Mouse (Mus musculus): ENCODE data around the gene Tbc1d2. TPM values are rescaled to one million over a fixed set of nuclear protein-coding genes. Genes with fewer than 3 reads are reported as not detected.
"Not testable (repeated sequence)": the region's sequence is repeated elsewhere in the genome, so short reads cannot be mapped to it uniquely, and the experiment has no call there.

The Tbc1d2 gene
- polyA plus RNA-seq, 1 experiment from 2014 or later, result 3.0 TPM

DNA sequence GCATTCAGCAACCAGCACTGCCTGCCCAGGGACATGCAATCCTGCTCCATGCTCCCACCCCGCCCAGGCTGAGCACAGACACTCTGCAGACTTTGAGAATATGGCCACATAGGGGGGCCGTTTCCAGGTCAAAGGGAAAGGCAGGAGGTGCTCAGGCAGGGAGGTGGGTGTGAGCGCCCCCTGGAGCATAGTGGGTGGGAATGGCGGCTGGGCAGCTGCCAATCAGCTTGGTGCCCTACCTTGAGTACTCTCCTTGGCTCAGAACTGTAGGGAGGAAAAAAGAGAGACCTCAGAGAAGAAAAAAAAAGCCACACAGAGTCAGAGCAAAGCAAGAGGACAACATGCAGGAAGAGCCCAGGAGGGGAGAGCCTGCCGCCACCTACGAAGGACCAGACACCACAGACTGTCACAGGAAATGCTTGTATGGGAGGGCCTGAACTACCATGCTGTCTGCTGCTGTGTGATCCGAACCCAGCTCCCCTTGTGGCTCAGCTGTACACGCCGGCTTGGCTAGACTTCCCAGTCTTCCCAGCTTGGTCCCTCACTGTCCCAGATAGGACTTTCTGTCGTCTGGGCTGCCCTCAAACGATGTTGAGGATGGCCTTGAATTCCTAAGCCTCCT lies 31.7 kb downstream of the Tbc1d2 start:
- no peak overlapping the region for H3K4me3 ChIP-seq (replicated peaks)
- H3K4me1 ChIP-seq, result peaks cover 5% of the 10 kb centered on the region
- H3K27me3 ChIP-seq, result peaks cover 22% of the 10 kb centered on the region
- H3K9me3 ChIP-seq (replicated peaks), result no peaks in the 10 kb centered on the region
- no peak for ATAC-seq (replicated peaks; ENCODE audit: low FRiP score)
- H3K36me3 ChIP-seq, result no peaks in the 10 kb centered on the region
- no peak overlapping the region for H3K4me2 ChIP-seq
- WGBS, result 64% methylated on average over 11 of the region's 11 CpGs
- H3K9ac ChIP-seq, result no peak overlapping the region
- no peak overlapping the region for H3K27ac ChIP-seq

DNA sequence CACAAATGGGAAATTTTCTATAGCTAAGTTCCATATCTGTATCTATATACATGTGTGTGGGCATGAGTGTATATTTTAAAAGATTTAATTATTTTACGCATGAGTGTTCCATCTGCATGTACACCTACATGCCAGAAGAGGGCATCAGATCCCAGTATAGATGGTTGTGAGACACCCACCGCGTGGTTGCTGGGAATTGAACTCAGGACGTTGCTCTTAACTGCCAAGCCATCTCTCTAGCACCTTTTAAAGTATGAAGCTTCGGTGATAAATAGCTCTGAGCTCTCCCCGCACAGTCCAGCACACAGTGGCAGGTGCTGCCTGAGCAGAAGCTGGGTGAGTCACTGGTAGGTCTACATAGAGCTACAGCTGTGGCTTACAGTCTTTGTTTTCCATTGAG lies 32.6 kb downstream of the Tbc1d2 start:
- Histone ChIP-seq H3K27ac (no peak overlapping the region), H3K27me3 (peaks cover 22% of the 10 kb centered on the region), H3K36me3 (no peaks in the 10 kb centered on the region), H3K9ac (no peak overlapping the region), H3K4me3 (replicated peaks) (no peak overlapping the region), H3K4me2 (no peak overlapping the region), H3K4me1 (peaks cover 5% of the 10 kb centered on the region), H3K9me3 (replicated peaks) (no peaks in the 10 kb centered on the region)
- WGBS, result 68% methylated on average over 6 of the region's 6 CpGs
- ATAC-seq (replicated peaks; ENCODE audit: low FRiP score), result no peak

DNA sequence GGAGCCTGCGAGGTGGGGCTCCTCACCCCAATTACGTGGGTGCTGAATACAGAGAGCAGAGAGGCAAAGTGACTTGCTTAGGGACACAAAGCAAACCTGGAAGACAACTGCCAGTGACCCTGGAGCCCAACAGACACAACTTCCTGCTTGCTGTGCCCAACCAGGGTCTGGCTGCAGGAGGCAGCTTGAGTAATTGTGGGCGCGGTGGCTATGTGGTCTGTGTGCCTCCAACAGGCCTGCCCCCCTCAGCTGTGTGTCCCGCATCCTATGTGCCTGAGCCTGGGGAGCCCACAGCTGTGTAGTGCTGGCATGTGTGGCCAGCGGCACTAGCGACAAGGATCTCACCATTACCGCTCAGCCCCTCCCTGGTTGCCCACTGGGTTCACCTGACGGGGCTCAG lies 35.4 kb downstream of the Tbc1d2 start:
- H3K9ac ChIP-seq, result no peak overlapping the region
- 71% methylated on average over 9 of the region's 9 CpGs for WGBS
- ATAC-seq (replicated peaks; ENCODE audit: low FRiP score), result no peak
- no peak overlapping the region for H3K27ac ChIP-seq
- no peaks in the 10 kb centered on the region for H3K4me1 ChIP-seq
- H3K9me3 ChIP-seq (replicated peaks), result no peaks in the 10 kb centered on the region
- no peaks in the 10 kb centered on the region for H3K36me3 ChIP-seq
- H3K27me3 ChIP-seq, result peaks cover 11% of the 10 kb centered on the region
- no peak overlapping the region for H3K4me2 ChIP-seq
- H3K4me3 ChIP-seq (replicated peaks), result no peak overlapping the region

DNA sequence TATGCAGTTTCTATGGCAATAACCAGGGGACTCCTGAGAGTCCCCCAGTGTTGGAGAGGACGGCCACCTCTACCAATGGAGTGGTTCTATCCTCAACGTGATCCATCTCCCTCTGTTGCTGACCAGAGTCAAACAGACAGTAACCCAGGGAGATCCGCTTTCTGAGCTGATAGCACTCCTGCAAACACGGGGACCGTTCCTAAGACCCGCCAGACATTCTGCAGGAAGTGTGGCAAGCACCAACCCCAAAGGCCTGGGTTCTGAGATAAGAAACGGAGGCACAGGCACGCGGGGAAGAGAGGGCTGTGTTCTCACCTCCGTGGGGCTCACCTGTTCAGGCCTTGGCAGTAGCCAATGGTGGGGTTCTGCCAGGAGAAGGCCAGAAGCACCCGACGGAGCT lies 36.4 kb downstream of the Tbc1d2 start:
- no peak overlapping the region for H3K4me2 ChIP-seq
- no peaks in the 10 kb centered on the region for H3K4me1 ChIP-seq
- no peak overlapping the region for H3K4me3 ChIP-seq (replicated peaks)
- ATAC-seq (replicated peaks; ENCODE audit: low FRiP score), result no peak
- no peak overlapping the region for H3K9ac ChIP-seq
- peaks cover 7% of the 10 kb centered on the region for H3K27me3 ChIP-seq
- 78% methylated on average over 12 of the region's 12 CpGs for WGBS
- no peaks in the 10 kb centered on the region for H3K36me3 ChIP-seq
- H3K9me3 ChIP-seq (replicated peaks), result no peaks in the 10 kb centered on the region
- H3K27ac ChIP-seq, result no peak overlapping the region

DNA sequence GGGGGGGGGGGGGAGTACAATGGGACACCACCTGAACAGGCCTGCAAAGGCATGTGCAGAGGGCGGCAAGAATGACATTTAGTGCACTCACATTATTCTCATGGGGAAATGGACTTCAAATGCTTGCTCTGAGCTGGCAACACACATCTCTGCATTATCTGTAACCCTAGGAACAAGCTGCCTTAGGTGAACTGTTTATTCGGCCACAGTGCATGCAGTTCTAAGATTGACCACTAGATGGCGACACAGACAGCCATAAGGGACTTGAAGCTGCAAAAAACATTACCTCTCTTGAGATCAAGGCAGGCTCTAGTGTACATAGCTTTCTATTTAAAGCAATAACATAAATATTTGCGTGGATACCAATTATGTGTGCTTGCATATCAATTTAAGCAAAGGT lies 38.8 kb downstream of the Tbc1d2 start:
- no peak overlapping the region for H3K4me2 ChIP-seq
- H3K36me3 ChIP-seq, result no peaks in the 10 kb centered on the region
- H3K9me3 ChIP-seq (replicated peaks), result no peaks in the 10 kb centered on the region
- no peak overlapping the region for H3K9ac ChIP-seq
- WGBS, result 2% methylated on average over 4 of the region's 4 CpGs
- peaks cover 5% of the 10 kb centered on the region; the same call in 1 of the 2 replicates for H3K27me3 ChIP-seq
- H3K27ac ChIP-seq, result no peak overlapping the region
- H3K4me1 ChIP-seq, result no peaks in the 10 kb centered on the region
- no peak overlapping the region for H3K4me3 ChIP-seq (replicated peaks)
- no peak for ATAC-seq (replicated peaks; ENCODE audit: low FRiP score)

DNA sequence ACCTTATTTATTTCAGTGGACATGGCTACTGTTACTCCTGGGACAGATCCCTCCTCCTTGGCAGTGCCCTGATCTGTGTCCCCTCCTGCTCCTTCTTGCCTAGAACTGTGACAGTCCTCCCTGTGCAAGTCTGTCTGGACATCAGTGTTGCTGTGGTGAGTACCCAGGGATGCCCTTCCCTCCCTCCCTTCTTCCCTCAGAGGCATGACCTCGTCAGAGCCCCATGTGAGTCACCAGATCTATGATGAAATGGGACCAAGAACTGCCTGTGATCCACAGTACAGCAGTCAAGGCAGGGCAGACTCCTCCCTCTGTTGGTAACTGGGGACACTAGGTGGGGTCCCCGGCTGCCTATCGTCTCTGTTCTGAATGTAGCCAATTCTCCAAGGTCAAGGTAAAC lies 42.4 kb downstream of the Tbc1d2 start:
- Histone ChIP-seq H3K27ac (no peak overlapping the region), H3K4me1 (peaks cover 10% of the 10 kb centered on the region; the same call in 1 of the 2 replicates), H3K4me2 (no peak overlapping the region), H3K9ac (no peak overlapping the region), H3K27me3 (peaks cover 21% of the 10 kb centered on the region), H3K4me3 (replicated peaks) (no peak overlapping the region), H3K36me3 (no peaks in the 10 kb centered on the region), H3K9me3 (replicated peaks) (no peaks in the 10 kb centered on the region)
- ATAC-seq (replicated peaks; ENCODE audit: low FRiP score), result no peak
- 76% methylated on average over 3 of the region's 3 CpGs for WGBS

DNA sequence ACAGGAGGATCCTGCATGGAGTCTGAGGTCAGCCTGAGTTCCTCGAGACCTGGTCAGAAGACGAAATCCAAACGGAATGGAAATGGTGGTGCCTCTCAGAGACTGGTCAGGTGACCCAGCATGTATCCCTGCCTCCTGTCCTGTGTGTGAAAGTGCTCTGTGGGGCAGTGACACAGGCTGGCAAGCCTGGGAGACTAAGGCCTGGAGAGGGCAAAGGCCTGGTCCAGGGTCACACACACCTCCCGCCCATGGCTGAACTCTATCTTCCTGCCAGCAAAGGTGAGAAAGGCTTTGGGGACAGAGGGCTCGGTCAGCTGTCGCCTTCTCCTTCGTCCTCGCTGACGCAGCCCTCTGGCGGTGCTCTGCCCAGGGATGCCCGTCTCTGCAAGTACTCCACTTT lies 44.6 kb downstream of the Tbc1d2 start:
- no peaks in the 10 kb centered on the region for H3K36me3 ChIP-seq
- WGBS, result 61% methylated on average over 11 of the region's 11 CpGs
- ATAC-seq (replicated peaks; ENCODE audit: low FRiP score), result no peak

DNA sequence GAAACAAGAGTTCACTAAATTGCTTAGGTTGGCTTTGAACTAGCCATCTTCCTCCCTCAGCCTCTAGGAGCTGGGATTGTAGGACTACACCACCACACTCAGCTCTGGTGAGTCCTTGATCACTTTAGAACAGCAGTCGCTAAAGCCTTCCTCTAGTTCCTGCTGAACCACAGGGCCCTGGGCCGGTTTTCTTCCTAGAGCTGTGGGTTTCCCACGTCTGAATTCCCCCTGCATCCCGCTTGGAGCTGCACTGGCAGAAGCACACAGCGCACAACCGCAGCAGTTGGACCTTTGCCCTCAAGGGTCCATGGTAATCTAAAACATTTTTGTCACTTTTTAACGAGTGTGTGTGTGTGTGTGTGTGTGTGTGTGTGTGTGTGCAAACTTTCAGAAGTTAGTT lies 47.3 kb downstream of the Tbc1d2 start:
- H3K27me3 ChIP-seq, result peaks cover 56% of the 10 kb centered on the region
- H3K4me1 ChIP-seq, result peaks cover 28% of the 10 kb centered on the region
- no peak overlapping the region for H3K27ac ChIP-seq
- no peak overlapping the region for H3K4me2 ChIP-seq
- no peak overlapping the region for H3K4me3 ChIP-seq (replicated peaks)
- no peak for ATAC-seq (replicated peaks; ENCODE audit: low FRiP score)
- H3K9ac ChIP-seq, result no peak overlapping the region
- WGBS, result 58% methylated on average over 7 of the region's 7 CpGs
- H3K36me3 ChIP-seq, result no peaks in the 10 kb centered on the region
- H3K9me3 ChIP-seq (replicated peaks), result no peaks in the 10 kb centered on the region

More for the DNA sequence above, 44.6 kb downstream of the Tbc1d2 start:
- H3K4me1 ChIP-seq, result peaks cover 28% of the 10 kb centered on the region
- H3K9me3 ChIP-seq (replicated peaks), result no peaks in the 10 kb centered on the region
- no peak overlapping the region for H3K27ac ChIP-seq
- H3K4me3 ChIP-seq (replicated peaks), result no peak overlapping the region
- no peak overlapping the region for H3K4me2 ChIP-seq
- no peak overlapping the region for H3K9ac ChIP-seq
- peaks cover 39% of the 10 kb centered on the region for H3K27me3 ChIP-seq

DNA sequence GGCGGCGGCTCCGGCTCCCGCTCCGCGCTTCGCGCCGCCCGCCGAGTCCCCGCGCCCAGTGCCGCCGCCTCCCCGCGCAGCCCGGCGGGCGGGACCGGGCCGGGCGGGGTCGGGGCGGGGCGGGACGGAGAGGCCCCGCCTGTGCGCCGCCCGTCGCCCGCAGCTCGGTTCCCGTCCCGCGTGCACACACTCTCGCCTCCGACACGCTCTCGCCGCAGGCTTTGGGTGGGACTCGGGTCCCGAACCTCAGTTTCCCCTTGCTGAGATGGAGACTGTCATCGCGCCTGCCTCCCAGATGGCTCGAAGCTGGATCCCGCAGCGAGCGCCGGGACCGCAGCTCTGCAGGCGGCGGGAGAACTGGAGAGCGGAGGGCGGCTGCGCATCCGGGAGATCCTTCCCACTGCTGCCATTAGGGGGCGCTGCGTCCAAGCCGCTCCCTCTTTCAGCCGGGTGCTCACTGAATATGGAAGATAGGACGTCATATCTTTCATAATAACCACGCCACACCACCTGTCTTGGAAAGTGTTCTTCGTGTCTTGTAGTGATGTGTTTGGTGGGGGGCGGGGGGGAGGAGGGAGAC lies 48.1 kb downstream of the Tbc1d2 start, which contains the start of gene Coro2a:
TSS of gene Coro2a (minus strand) at position 359 of the 580 bp plus-strand sequence.
- H3K4me1 ChIP-seq, result peaks cover 28% of the 10 kb centered on the region
- ATAC-seq (replicated peaks; ENCODE audit: low FRiP score), result peak; percentile 54
- 1% methylated on average over 66 of the region's 66 CpGs for WGBS
- no peaks in the 10 kb centered on the region for H3K9me3 ChIP-seq (replicated peaks)
- H3K9ac ChIP-seq, result peak within 1 kb of the TSS; percentile 57
- H3K4me3 ChIP-seq (replicated peaks), result peak within 1 kb of the TSS; percentile 63
- no peaks in the 10 kb centered on the region for H3K36me3 ChIP-seq
- H3K4me2 ChIP-seq, result peak within 1 kb of the TSS; percentile 97
- no peak within 1 kb of the TSS for H3K27ac ChIP-seq
- H3K27me3 ChIP-seq, result peaks cover 56% of the 10 kb centered on the region

DNA sequence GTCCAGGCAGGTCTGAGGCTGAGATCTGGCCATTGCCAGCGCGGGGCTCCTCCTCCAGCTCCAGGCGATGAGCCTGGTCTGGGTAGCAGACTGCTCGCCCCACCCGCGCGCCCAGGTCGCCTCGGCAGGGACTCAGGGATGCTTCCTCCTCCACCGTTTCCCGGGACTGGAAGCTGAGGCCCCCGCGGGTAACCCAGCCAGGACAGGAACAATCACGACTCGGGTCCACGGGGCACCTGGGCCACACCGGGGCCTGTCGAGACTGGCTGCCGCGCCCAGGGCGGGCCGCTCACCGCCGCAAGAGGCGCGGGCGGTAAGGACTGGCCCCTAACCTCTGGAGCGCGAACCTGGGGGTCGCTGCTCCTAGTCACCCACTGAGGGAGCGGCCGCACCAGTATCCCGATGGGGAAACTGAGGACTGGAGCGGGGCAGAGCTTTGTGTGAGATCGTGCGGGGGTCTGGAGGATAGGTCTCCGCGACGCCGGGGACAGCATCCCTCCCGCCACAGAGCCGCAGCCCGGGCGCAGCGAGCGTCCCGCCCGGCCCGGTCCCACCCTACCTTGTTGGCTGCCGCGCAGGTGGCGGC lies 48.7 kb downstream of the Tbc1d2 start:
- ATAC-seq (replicated peaks; ENCODE audit: low FRiP score), result peak; percentile 50
- WGBS, result 1% methylated on average over 52 of the region's 52 CpGs
- Histone ChIP-seq H3K36me3 (no peaks in the 10 kb centered on the region), H3K27ac (no peak overlapping the region), H3K9ac (peak overlapping the region; percentile 57), H3K4me2 (peak overlapping the region; percentile 97), H3K27me3 (peaks cover 56% of the 10 kb centered on the region), H3K9me3 (replicated peaks) (no peaks in the 10 kb centered on the region), H3K4me3 (replicated peaks) (peak overlapping the region; percentile 63), H3K4me1 (peaks cover 28% of the 10 kb centered on the region)

DNA sequence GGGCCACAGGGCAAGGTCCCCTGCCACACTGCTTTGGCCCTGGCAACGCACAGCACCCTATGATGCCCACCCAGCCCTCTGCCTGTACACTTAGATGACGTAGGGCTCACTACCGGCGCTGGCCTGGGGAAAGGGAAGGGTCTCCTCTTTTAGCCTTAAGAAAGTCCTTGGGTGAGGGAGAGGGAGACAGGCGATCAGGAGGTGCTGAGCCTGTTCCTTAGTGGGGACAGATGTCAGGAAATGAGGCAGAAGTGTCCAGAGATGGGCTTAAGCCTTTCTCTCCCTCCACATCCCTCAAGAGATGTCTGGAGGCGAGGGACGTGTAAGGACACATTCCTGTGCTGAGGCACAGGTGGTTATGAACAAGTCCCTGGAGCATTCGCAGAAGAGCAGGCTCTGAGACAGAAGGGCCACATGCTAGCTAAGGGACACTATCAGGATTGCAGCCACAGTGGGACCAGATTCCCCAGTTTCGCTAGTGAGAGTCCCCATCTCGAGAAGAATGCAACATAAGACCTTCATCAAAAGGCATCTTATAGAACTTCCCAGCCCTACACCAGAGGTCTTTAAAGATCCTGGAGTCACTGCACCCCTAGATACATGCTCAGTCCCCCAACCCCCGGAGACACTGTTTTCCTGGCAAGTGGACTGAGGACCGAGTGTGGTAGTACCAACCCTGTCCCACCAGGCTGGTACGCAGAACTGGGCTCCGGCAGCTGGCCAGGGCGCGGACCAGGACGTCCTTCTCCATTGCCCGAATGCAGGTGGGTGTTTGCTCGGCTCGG lies 49.3 kb downstream of the Tbc1d2 start:
- Histone ChIP-seq H3K4me2 (peak overlapping the region; percentile 97), H3K4me1 (peaks cover 28% of the 10 kb centered on the region), H3K36me3 (no peaks in the 10 kb centered on the region), H3K27me3 (peaks cover 56% of the 10 kb centered on the region), H3K27ac (no peak overlapping the region), H3K4me3 (replicated peaks) (peak overlapping the region; percentile 63), H3K9me3 (replicated peaks) (no peaks in the 10 kb centered on the region), H3K9ac (no peak overlapping the region)
- ATAC-seq (replicated peaks; ENCODE audit: low FRiP score), result no peak
- WGBS, result 36% methylated on average over 20 of the region's 20 CpGs

DNA sequence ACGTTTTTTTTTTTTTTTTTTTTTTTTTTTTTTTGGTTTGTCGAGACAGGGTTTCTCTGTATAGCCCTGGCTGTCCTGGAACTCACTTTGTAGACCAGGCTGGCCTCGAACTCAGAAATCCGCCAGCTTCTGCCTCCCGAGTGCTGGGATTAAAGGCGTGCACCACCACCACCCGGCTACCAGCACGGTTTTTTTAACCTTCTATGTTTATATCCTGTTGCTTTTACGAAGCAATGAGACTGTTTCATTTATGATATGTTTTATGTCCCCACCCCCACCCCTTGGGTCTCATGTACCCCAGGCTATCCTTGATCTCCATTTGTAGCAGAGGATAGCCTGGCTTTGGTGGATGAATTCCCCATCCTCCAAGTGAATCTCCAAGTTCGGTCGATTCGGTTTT lies 50.4 kb downstream of the Tbc1d2 start:
- WGBS, result 79% methylated on average over 12 of the region's 12 CpGs
- ATAC-seq (replicated peaks; ENCODE audit: low FRiP score); H3K27ac ChIP-seq; H3K36me3 ChIP-seq; H3K4me3 ChIP-seq (replicated peaks); H3K4me2 ChIP-seq; H3K9ac ChIP-seq; H3K9me3 ChIP-seq (replicated peaks): not testable (repeated sequence)
- Histone ChIP-seq H3K27me3 (peaks cover 56% of the 10 kb centered on the region), H3K4me1 (peaks cover 25% of the 10 kb centered on the region)

All from kidney, embryonic 15.5 days (tissue).